11 mouse cellular contexts compared by ENCODE assay signal in genomic region chr15:25933685-25934108, GRCm38 (mm10). TPM values are rescaled to one million over a fixed set of nuclear protein-coding genes. Genes with fewer than 3 reads are reported as not detected.
DNase-seq lines count a peak whose midpoint lies in the region; ATAC-seq and TF ChIP-seq lines count a peak whose summit lies in the region.
"Had no signal": no experiment of that assay in that cellular context is flagged by ENCODE, and none has a peak within 500 bp of the region (broad histone marks: within the 10 kb centered on the region; RNA-seq: fewer than 3 reads in every experiment).

No protein-coding gene starts in this region.

- TF ChIP-seq CTCF in gastrocnemius, adult 2 months (IDR thresholded peaks at IDR 0.05): no peak

- H3K36me3 ChIP-seq in myocyte (ENCODE audit: control insufficient read depth, insufficient read depth): no peaks in the 10 kb centered on the region
- H3K36me3 ChIP-seq: hindbrain, embryonic 13.5 days had no signal

- TF ChIP-seq POLR2A in myocyte (IDR thresholded peaks at IDR 0.05; ENCODE audit: insufficient read length, low read depth): no peak

- ATAC-seq in common myeloid progenitor, adult 5-6 weeks (replicated peaks; ENCODE audit: low read depth, poor library complexity, severe bottlenecking): peak; percentile 45
- no peak for ATAC-seq in frontal cortex, adult (ENCODE audit: low TSS enrichment)

- intact Hi-C loops in gastrocnemius, adult 2 months (cut with DNase I): no loop called here
- intact Hi-C loops in left cerebral cortex, postnatal 14 days (cut with DNase I): no loop called here

- peak overlapping the region; percentile 93 for H3K4me2 ChIP-seq in myocyte (ENCODE audit: low read depth)
- H3K4me2 ChIP-seq: hindbrain, embryonic 13.5 days had no signal

- H3K27ac ChIP-seq in gastrocnemius, adult 2 months: peak overlapping the region; percentile 93
- H3K27ac ChIP-seq: hindbrain, embryonic 13.5 days had no signal

- H3K27me3 ChIP-seq in myocyte (ENCODE audit: control insufficient read depth, insufficient read depth, insufficient read length): no peaks in the 10 kb centered on the region
- H3K27me3 ChIP-seq: hindbrain, embryonic 13.5 days had no signal

- no peak for DNase-seq in gastrocnemius, adult 2 months
- DNase-seq in gastrocnemius, adult 8-10 months (ENCODE audit: low spot score in 2 of 2): no peak
- peak; percentile 23 for DNase-seq in kidney, postnatal 10 days
- no peak for DNase-seq in kidney, adult 11 months
- no peak for DNase-seq in left cerebral cortex, postnatal 14 days (ENCODE audit: low spot score in 2 of 2)
- DNase-seq: embryo, embryonic 11 days; thymus, postnatal 36 days had no signal

- peak overlapping the region; percentile 53 for H3K4me3 ChIP-seq in gastrocnemius, adult 2 months
- peak overlapping the region; percentile 7 for H3K4me3 ChIP-seq in myocyte
- H3K4me3 ChIP-seq: hindbrain, embryonic 13.5 days had no signal

- H3ac ChIP-seq in myocyte (ENCODE audit: control insufficient read depth, insufficient read length): no peak overlapping the region

- peaks cover 68% of the 10 kb centered on the region for H3K79me2 ChIP-seq in myocyte (ENCODE audit: control insufficient read depth, insufficient read depth)

TF ChIP-seq in myocyte, 11 proteins besides CTCF, POLR2A, EP300 and RAD21:
- TF ChIP-seq USF1 (IDR thresholded peaks at IDR 0.05; ENCODE audit: low read depth) (no peak), MYOD1 (IDR thresholded peaks at IDR 0.05; ENCODE audit: control insufficient read depth in 1 of 3, insufficient read length in 2 of 3, low read depth in 2 of 3) (no peak), MAX (IDR thresholded peaks at IDR 0.05; ENCODE audit: low read depth) (no peak), TCF12 (IDR thresholded peaks at IDR 0.05; ENCODE audit: insufficient read depth, poor library complexity, severe bottlenecking) (no peak), TCF3 (IDR thresholded peaks at IDR 0.05; ENCODE audit: insufficient read length, low read depth) (no peak), REST (IDR thresholded peaks at IDR 0.05; ENCODE audit: insufficient read depth, insufficient read length) (no peak), MYOG (IDR thresholded peaks at IDR 0.05; ENCODE audit: control insufficient read depth in 1 of 3, insufficient read depth in 1 of 3, insufficient read length in 2 of 3, low read depth in 2 of 3) (no peak), POLR2AphosphoS2 (IDR thresholded peaks at IDR 0.05; ENCODE audit: insufficient read length, low read depth) (no peak), E2F4 (IDR thresholded peaks at IDR 0.05; ENCODE audit: insufficient read depth) (no peak), SRF (IDR thresholded peaks at IDR 0.05; ENCODE audit: control insufficient read depth, insufficient read length, low read depth) (no peak), CEBPB (IDR thresholded peaks at IDR 0.05; ENCODE audit: insufficient read depth, poor library complexity, severe bottlenecking) (no peak)

RNA-seq across cellular contexts. Expression of gene Zfp622, which starts 50.5 kb away (rescaled TPM):
- total RNA-seq in gastrocnemius, adult 2 months (2021): 10 to 100 TPM; 22.6 to 25.5 TPM
- total RNA-seq in gastrocnemius, adult 8-10 months (2022): 10 to 100 TPM; 25.6 to 32.1 (median 27.9) TPM
- total RNA-seq in common myeloid progenitor, adult 5-6 weeks (2017): 120 and 123 TPM in 2 replicates
- 102 TPM for polyA plus RNA-seq in myocyte (2012; fragmentation: generic; extraction: Trizol)
- total RNA-seq in left cerebral cortex, postnatal 14 days (2021): 10 to 100 TPM; 39.0 to 41.8 TPM
